Mouse (Mus musculus) thymus, adult 2 months (tissue): Measurements from ENCODE around the gene Ccdc169.

Source experiments
- CTCF ChIP-seq: fragments of 200-500 bp; IDR thresholded peaks from 2 replicates; pipeline ENCODE4 v1.5.1; 2012; ENCODE audit warnings: mild to moderate bottlenecking, control low read depth, low read length, moderate library complexity, borderline replicate concordance; ENCODE audit not compliant: control insufficient read depth, poor library complexity, insufficient read depth; ENCODE audit errors: extremely low read depth
- POLR2A ChIP-seq: fragments of 200-500 bp; IDR thresholded peaks from 2 replicates; pipeline ENCODE4 v1.6.1; 2012; ENCODE audit warnings: mild to moderate bottlenecking, low read length, control low read depth, moderate library complexity; ENCODE audit not compliant: control insufficient read depth, poor library complexity, insufficient read depth; ENCODE audit errors: extremely low read depth

DNA sequence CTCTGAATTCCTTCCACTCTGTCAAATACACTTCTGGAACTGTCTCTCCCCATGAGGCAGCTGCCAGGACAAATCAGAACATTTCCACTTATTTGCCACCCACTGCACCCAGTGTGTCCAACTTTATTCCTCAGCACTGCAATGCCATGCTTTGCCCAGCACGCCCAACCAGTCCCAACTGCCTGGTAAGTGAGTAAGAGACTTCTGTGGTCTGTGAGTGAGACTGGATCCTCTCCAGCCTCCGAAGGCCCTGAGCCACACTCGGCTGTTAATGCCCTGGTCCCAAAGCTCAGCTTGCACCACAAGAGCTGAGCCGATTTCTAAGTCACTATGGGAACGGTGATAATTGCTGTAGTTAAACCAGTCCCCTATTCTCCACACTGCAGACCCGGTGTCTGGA is 70.5 kb downstream of the Ccdc169 start:
- no peak for TF ChIP-seq CTCF
- no peak for TF ChIP-seq POLR2A
